Mouse (Mus musculus): ENCODE data around the gene Axl.
"Not testable (repeated sequence)": the region's sequence is repeated elsewhere in the genome, so short reads cannot be mapped to it uniquely, and the experiment has no call there.

Gene Axl

DNA sequence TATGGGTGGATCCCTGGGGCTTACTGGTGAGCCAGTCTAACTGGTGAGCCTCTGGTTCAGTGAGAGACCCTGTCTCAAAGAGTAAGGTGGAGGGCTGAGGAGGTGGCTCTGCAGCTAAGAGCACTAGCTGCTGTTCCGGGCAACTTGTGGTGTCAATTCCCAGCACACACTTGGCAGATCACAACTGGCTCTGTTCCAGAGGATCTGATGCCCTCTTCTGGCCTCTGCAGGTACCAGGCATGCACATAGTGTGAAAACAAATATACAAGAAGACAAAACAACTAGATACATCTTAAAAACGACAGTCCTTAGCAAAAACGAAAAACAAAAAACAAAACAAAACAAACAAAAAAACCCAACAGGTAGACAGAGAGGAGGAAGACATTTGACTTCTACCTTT, 5.2 kb upstream of the Axl start:
- no peak for DNase-seq (ENCODE audit: low spot score in 2 of 2)

DNA sequence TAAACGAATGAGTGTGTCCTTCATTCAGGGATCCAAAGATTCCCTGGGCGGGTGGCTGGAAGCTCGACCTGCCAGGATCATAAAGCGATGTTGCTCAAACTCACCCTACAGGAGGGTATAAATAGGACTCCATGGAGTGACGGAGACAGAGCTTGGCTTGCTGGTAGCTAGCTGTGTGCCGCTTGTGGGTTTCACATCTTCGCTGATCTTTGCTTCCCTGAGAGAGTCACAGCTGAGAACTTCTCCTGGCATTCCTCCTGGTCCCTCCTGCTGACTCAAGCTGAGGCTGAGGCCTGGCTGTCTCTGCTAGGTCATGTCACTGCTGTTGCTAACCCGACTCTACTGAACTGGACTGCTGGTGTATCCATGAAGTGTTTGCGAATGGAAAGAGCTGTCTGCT, 4.5 kb upstream of the Axl start:
- not testable (repeated sequence) for DNase-seq (ENCODE audit: low spot score in 2 of 2)

DNA sequence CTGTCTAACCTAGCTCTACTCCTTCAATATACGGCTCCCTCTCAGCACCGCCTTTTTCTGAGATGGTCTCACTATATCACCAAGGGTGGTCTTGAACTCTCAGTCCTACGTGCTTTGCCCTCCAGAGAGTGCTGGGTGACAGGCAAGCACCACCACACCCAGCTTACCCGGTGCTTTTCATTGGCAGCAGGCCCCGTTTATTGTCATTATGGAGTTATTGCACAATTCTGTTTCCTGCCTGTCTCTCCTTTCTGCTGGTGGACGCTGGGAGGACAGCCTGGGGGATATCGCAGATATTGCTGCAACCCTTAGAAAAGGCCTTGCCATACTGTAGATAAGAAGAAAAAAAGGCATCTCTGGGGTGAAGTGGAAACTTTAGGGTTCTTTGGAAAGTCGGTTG, 2.1 kb upstream of the Axl start:
- no peak for DNase-seq (ENCODE audit: low spot score in 2 of 2)

DNA sequence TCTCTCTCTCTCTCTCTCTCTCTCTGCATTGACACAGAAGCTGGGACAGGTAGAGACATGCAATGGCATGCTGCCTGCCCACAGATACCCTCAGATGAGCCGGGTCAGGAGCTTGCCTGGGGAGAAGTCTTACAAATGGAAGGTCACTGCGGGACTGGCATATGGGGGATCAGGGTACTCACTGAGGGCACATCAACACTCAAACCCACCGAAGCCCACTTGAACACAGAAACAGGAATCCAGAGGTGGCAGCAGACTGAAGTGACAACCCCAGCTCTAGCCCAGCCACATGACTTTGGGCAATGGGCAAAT, 580 bp upstream of the Axl start:
- DNase-seq (ENCODE audit: low spot score in 2 of 2), result no peak

DNA sequence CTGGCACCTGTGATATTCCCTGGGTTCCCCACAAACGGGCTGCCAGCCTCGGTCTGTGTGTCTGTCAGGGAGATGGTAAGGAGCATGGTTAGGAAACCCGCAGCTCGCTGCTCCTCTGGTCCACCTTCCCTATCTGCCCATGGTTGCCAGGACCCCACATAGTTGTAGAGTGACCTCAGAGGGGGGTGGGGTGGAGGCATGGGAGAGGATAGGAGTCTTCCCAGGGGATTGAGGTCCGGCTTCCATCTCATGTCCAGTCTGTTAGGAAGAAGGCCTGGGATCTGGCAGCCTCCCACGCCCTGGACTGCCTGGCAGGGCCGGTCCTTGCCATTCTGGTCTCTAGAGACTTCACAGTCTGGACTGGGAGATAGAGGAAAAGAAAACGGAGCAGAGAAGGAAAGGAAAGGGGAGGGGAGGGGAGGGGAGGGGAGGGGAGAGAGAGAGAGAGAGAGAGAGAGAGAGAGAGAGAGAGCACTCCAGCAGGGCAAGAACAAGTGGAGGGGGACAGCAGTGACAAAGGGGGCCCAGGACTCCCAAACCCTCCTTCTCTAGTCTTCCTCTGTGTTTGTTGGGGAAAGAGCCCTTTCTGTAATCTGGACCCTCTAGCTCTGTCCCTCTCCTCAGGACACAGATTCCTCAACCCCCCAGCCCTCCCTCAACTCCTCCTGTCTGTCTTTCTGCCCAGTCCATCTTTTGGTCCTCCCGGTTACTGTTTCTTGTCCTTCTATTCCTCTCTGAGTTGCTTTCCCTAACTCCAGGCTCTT, 867 bp downstream of the Axl start:
- DNase-seq (ENCODE audit: low spot score in 2 of 2), result no peak

DNA sequence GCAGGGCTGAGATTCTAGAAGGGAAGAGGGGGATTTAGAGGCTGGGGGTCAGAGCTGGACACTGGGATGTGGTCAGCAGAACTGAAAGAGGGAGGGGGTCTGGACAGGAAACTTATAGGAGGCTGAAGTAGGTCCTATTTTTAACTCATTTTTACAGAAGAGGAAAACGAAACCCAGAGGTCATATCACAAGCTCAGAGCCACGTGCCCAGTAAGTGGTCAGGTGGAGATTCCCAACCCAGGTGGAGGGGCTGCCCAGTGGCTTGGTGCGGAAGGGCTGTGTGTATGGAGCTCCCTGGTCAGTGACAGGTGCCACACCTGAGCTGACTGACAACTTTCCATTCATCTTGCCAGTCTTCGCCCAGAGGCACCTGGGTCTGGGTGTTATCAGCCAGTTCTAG, 1.5 kb downstream of the Axl start:
- DNase-seq (ENCODE audit: low spot score in 2 of 2), result no peak

DNA sequence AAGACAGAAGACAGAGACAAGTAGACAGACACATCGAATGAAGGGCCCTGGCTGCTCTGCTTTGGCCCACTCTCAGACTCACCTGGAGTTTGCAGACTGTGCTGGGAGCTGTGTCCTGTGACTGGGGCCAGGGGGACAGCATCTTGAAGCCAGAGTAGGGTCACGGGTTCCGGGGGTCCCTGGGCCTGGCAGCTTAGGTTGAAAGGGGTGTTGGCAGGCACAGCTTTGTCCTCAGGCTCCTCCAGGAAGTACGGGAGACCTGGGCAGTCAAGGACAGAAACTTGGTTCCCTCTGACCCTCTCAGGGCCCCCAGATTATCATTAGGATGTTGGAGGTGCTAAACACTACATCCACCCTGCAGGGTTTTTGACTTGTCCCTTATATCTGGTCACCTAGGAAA, 2.8 kb downstream of the Axl start:
- no peak for DNase-seq (ENCODE audit: low spot score in 2 of 2)

DNA sequence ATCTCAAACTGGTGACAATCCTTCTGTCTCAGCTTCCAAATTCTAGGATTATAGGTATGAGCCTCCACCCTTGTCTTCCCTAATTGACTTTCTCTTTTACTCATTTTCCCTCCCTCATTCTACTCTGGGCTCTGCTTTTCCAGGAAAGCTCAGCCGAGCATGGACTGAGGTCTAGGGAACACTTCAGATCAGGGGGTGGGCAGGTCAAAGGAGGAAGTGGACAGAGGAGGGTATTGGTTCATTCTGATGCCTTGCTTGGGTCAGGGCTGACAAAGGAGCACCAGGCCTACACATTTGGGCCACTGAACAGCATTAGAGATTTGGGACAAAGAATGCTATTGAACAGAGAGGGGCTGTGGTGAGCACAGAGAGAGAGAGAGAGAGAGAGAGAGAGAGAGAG, 3.7 kb downstream of the Axl start:
- no peak for DNase-seq (ENCODE audit: low spot score in 2 of 2)

DNA sequence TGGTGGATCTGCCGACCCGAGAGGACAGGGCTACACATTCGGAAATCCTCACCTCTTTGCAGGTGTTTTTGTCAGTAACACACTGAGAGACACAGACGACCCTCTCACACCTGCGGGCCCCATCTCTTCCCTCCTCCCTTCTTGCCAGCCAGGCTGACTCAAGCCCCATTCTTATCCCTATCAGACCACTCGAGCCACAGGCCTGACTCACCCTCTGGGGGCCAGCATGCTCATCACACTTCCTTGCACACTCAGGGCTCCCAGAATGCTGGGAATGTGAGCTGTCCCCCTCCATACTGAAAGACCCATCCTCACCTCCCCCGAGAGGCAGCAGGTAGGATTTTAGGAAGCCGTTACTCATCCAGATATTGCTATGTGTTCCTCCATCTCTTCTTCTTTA, 4.8 kb downstream of the Axl start:
- DNase-seq (ENCODE audit: low spot score in 2 of 2), result no peak

DNA sequence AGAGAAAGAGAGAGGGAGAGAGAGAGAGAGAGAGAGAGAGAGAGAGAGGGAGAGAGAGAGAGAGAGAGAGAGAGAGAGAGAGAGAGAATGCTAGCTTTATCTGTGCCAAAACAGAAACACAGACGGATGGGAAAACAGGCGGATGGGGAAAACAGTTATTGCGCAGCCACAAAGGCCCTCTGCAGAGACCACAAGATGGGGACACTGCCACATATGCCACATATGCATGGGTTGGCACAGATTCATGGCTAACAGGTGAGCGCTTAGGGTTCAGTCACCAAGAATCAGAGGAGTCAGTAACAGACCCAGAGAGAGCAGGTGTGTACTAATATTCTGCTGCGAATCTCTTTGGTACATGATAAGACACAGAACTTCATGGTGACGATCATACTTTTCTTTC, 5.8 kb downstream of the Axl start:
- DNase-seq (ENCODE audit: low spot score in 2 of 2), result no peak

DNA sequence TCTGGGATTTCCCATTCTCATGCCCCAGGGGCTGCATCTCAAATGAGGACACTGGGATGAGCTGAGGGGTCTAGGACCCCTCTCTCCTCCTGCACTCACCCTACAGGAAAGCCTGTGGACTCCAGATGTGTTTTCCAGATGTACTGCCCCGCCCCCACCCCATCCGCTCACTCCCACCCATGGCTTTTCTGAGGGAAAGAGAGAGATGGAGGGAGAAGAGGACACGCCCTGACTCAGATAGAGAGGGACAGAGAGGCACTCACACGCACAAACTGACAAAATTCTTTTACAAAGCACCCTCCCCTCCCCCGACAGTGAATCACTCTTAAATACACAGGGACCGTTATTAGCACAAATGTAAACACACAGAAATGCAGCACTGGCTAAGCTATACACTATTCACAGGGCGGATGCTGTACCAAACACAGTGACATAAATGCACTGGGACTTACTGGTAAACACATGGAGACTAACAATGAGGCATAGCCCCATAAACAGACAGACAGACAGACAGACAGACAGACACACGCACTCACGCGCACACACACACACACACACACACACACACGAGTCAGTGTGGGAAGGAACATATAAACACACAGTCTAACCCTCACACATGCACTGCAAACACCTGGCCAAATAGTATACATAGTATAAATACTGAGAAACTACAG, 6.4 kb downstream of the Axl start:
- DNase-seq (ENCODE audit: low spot score in 2 of 2), result no peak

DNA sequence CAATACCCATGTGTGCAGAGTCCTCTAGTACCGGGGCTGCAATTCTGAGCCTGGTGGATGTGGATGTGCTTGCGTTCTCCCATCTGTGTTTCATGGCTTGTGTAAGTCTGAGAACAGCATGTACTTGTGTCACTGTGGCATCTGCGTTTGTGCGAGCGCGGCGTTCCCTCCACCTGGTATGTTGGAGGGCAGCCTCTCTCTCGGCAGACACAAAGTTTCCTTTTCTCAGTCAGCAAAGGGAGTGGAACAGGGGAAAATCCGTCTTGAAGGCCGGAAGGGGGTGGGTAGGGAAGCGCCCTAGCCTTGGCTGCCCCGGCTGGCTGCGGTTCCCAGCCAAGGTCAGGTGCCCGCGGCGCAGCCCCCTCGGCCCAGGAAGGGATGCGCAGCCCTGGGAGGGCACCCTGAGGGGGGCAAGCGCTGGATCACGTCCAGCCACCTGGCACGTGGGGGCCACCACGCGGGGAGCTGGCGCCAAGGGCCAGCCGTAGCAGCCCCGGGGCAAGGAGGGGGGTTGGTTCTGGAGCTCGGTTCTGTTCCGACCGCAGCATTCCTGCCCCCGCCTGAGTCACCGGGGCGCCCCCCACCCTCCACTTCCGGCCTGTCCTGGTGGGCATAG, 7.1 kb downstream of the Axl start:
- DNase-seq (ENCODE audit: low spot score in 2 of 2), result no peak

DNA sequence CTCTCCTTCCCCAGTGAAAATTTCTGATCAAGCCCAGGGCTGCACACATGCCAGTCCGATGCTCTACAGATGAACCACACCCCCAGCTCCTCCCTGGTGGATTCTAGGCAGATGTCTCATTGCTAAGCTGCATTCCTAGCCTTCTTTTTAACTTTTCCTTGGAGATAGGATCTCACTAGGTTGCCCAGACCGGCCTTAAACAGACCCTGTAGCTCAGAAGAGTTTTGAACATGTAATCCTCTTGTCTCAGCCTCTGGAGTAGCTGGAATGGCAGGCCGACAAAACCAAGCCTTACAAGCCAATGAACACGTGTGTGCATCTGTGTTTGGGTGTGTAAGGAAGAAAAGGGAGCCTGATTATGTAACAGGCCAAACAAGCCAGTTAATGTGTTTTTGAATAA, 7.8 kb downstream of the Axl start:
- DNase-seq (ENCODE audit: low spot score in 2 of 2), result no peak

DNA sequence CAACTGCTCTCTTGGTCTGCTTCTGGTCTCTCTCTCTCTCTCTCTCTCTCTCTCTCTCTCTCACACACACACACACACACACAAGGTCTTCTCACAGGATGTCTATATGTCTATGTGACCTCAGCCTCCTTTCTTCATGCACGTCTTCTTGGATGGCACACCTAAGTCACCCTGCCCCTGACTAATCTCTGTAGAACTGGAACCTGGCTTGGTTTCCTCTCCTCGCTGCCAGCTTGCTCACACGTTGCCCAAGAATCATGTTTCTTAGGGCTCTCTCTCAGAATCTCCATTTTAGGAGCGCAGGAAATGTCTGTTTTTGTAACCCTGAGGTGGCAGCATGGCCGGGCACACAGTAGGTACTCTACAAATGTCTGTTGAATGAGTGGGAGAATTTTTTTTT, 8.5 kb downstream of the Axl start:
- no peak for DNase-seq (ENCODE audit: low spot score in 2 of 2)

DNA sequence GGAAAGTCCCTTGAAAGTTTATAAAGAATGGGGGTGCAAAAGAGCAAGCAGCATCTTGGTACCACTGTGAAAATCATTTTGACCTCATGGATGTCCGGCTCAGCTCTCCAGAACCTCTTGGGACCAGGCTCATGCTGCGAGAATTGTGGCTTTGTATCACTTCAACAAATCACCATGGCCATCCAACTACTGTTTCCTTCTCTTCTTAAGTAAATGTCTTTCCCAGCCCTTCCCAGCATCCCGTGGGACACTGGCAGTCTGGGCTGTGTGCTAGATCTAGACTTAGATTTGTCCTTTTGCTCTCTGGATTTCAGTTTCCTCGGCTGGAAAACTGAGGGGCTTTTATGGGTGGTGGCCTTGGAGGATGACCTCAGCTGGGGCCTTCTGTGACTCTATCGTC, 20.3 kb downstream of the Axl start:
- no peak for DNase-seq (ENCODE audit: low spot score in 2 of 2)

DNA sequence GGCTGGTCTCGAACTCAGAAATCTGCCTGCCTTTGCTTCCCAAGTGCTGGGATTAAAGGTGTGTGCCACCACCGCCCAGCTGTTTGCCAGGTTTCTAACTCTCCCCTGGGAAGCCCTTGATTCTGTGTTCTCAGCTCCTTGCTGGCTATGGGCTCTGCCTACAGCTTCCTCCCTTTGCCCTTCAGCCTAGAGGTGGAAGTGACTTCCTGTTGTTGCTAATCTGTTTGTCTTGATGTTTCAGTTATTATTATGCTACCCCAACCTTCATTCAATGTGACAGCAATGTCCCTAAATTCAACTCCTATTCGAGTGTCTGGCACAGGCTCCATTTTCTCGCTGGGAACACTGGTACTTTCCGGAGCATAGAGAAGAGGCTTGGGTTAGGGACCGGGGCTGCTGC, 22.4 kb downstream of the Axl start:
- no peak for DNase-seq (ENCODE audit: low spot score in 2 of 2)

DNA sequence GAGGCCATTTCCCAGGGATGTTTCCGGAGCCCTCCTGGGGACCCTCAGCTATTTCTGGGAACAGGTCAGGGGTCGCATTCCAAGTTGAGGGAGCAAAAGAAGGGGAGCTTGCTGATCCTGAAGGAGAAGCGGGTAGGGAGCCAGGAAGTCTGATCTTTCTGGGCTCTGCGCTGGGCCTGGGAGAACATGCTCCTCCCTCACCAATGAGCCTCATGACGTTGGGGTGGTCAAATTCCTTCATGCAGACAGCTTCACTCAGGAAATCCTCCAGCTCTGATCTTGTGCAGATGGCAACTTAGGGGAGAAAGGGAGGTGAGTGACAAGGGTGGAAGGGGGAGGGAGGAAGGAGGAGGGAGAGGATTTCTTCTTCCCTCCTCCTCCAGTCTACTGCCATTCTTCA, 24.3 kb downstream of the Axl start:
- no peak for DNase-seq (ENCODE audit: low spot score in 2 of 2)

DNA sequence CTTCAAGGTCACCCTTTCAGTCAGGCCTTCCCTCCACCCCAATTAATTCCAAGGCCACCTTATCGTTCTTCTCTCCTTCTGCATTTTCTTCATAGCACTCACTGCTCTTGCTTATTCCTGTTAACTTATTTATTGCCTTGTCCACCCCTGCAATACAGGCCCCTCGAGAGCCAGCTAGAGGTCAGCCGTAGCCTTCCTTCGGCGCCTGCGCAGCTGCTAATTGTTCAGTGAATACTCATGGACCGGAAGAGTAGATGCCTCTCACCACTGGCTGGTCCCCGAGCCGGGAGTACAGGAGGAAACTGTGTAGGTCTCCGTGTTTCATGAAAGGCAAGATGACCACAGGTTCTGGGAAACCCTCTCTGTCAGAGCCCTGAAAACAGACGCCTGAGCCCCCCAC, 24.8 kb downstream of the Axl start:
- no peak for DNase-seq (ENCODE audit: low spot score in 2 of 2)

DNA sequence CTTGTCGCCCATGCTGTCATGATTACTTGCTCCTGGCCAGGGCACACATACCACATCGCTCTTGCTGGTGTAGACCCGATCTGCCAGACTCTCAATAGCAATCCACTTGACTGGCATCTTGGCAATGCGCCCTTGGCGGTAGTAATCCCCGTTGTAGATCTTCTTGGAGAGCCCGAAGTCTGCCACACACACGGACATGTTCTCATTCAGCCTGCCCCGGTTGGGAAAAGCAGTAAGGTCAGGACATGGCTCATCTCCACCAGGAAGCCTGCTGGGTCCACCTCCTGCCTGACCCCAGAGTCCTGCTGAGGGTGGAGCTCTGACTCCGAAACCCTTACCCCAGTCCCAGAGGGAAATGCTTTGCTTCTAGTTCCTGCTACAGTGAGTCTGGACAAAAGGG, 27.2 kb downstream of the Axl start:
- DNase-seq (ENCODE audit: low spot score in 2 of 2), result no peak

DNA sequence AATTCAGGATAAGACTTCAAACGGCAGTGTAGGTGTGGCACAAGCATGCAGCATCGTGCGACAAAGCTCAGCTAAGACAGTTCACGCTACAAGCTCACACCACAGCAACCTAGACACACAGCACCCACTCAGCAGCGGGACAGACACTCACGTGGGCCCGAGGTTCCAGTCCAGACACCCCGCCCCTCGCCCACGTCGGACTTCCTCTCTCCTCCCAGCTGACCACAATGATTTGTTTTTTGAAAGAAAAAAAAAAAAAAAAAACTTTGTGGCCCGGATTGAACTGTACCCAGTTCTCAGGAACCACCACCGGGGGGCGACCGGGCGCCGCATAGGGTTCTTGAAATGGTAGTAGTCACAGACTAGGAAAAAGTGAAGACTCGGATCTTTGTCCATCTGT, 32.5 kb downstream of the Axl start:
- peak; percentile 83 to 87 for DNase-seq (ENCODE audit: low spot score in 2 of 2)

DNA sequence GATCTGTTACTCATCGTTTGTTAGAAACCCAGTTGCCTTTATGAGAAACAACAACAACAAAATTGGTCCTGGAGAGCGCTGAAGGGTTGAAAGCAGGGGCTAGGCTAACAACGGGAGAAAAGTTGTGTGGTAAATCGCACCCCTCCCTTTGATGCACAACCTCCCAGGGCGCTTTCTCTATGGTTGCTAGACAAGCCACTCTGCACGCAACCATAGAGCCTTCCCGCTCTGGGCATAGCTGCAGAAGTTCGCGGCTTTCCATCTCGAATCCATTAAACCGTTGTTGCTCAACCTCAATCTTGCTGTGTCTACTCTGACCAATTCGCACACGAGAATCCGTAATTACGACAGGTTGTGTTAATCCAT, 33.1 kb downstream of the Axl start:
- DNase-seq (ENCODE audit: low spot score in 2 of 2), result peak in 1 of 2 experiments; percentile 57

DNA sequence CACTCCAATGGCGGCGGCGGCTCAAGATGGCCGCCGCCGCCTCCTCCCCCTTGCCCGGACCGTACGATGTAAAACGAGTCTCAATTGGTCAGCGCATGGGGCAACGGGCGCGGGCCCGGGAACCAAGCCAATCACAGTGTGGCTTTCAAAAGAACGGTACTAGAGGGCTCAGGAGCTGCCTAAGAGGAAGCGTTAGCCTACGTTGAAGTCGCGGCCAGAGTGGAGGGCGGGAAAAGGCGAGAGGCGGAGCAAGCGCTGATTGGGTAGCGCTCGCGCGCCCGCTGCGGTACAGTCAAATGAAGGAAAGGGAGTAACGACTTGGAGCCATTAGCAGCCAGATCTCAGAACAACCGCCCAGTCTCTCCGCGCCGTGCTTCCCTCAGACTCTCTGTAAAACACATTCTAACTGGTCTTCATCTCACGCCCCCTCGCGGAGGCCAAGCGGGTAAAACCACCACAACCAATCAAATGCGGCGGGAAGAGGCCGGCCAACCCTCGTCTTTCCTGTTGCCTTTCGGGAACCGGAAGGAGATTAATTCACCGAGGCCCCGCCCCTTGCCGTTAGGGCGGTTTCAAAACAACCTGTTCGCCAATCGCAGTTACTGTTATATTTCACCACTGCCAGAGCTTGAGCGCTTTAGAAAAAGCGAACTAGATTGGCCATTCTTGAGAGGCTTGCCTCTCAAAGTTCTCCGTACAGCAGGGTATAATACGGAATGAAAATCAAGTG, 33.6 kb downstream of the Axl start, which contains the start of gene Hnrnpul1:
Gene Hnrnpul1, minus strand, starts transcription at position 20 of the 730 bp plus-strand sequence.
- peak; percentile 100 for DNase-seq (ENCODE audit: low spot score in 2 of 2)

DNA sequence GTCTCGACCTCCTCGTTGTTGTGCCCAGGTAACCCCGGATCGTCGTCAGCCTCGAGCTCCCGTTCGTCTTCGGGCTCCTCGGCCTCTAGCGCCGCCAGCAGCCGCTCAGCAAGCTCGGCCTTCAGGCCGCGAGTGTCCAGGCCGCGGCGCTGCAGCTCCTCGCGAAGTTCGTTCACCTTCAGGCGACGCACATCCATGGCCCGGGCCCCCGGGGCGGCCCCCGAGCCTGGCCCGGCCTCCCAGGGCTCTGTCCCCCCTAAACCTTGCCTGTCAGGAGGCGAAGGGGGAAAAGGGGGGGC, 34.1 kb downstream of the Axl start:
- no peak for DNase-seq (ENCODE audit: low spot score in 2 of 2)
